ENCODE assay signal across 20 mouse cellular contexts in genomic region chr4:57624819-57625218, GRCm38 (mm10). TPM values are rescaled to one million over a fixed set of nuclear protein-coding genes. Genes with fewer than 3 reads are reported as not detected.
"Had no signal": no experiment of that assay in that cellular context is flagged by ENCODE, and none has a peak within 500 bp of the region (broad histone marks: within the 10 kb centered on the region; RNA-seq: fewer than 3 reads in every experiment).

No protein-coding gene starts in this region.

- H3K27ac ChIP-seq: lung, embryonic 15.5 days; macrophage; midbrain, embryonic 13.5 days; midbrain, embryonic 15.5 days; neural tube, embryonic 12.5 days; stomach, embryonic 15.5 days; stomach, postnatal 0 days had no signal

- H3K4me3 ChIP-seq: lung, embryonic 15.5 days; megakaryocyte, embryonic 14.5 days; midbrain, embryonic 13.5 days; midbrain, embryonic 15.5 days; neural tube, embryonic 12.5 days; stomach, embryonic 15.5 days had no signal

- H3K36me3 ChIP-seq: lung, embryonic 15.5 days; midbrain, embryonic 13.5 days; midbrain, embryonic 15.5 days; neural tube, embryonic 12.5 days; stomach, embryonic 15.5 days had no signal

- ATAC-seq: lung, postnatal 0 days; midbrain, embryonic 13.5 days; midbrain, embryonic 15.5 days had no signal

- H3K4me1 ChIP-seq: lung, embryonic 15.5 days; megakaryocyte, embryonic 14.5 days; midbrain, embryonic 13.5 days; midbrain, embryonic 15.5 days; neural tube, embryonic 12.5 days; stomach, embryonic 15.5 days had no signal

- H3K9me3 ChIP-seq: lung, embryonic 15.5 days; midbrain, embryonic 13.5 days; midbrain, embryonic 15.5 days; neural tube, embryonic 12.5 days; stomach, embryonic 15.5 days had no signal

- H3K27me3 ChIP-seq: lung, embryonic 15.5 days; megakaryocyte, embryonic 14.5 days; midbrain, embryonic 13.5 days; midbrain, embryonic 15.5 days; neural tube, embryonic 12.5 days; stomach, embryonic 15.5 days had no signal

- H3K4me2 ChIP-seq: lung, embryonic 15.5 days; midbrain, embryonic 11.5 days; midbrain, embryonic 13.5 days; midbrain, embryonic 15.5 days; neural tube, embryonic 12.5 days; stomach, embryonic 15.5 days had no signal

- DNase-seq: lung, adult 2 months; lung, postnatal 14 days; lung, postnatal 36 days; right cerebral cortex, postnatal 14 days; thymus, adult 2 months; thymus, postnatal 25 days; thymus, postnatal 4 days had no signal

- H3K9ac ChIP-seq: lung, embryonic 15.5 days; midbrain, embryonic 13.5 days; midbrain, embryonic 15.5 days; neural tube, embryonic 12.5 days; stomach, embryonic 15.5 days had no signal

RNA-seq across cellular contexts. Expression of gene Pakap, which starts 56.8 kb away (rescaled TPM):
- total RNA-seq: megakaryocyte progenitor cell, adult 5-6 weeks; monocyte, adult 5-6 weeks; neutrophil, adult 5-6 weeks had no signal
- polyA plus RNA-seq: macrophage had no signal
